Mouse (Mus musculus): Measurements from ENCODE around the gene Dbndd2.

Gene Dbndd2

GRCm38 (mm10) chr2:164453887-164454500, 31.9 kb upstream of the Dbndd2 start:
- no peak for DNase-seq (ENCODE audit: low read depth, low spot score)

GRCm38 (mm10) chr2:164454846-164455245, 31.1 kb upstream of the Dbndd2 start:
- peak; percentile 90 for DNase-seq (ENCODE audit: low read depth, low spot score)

DNA sequence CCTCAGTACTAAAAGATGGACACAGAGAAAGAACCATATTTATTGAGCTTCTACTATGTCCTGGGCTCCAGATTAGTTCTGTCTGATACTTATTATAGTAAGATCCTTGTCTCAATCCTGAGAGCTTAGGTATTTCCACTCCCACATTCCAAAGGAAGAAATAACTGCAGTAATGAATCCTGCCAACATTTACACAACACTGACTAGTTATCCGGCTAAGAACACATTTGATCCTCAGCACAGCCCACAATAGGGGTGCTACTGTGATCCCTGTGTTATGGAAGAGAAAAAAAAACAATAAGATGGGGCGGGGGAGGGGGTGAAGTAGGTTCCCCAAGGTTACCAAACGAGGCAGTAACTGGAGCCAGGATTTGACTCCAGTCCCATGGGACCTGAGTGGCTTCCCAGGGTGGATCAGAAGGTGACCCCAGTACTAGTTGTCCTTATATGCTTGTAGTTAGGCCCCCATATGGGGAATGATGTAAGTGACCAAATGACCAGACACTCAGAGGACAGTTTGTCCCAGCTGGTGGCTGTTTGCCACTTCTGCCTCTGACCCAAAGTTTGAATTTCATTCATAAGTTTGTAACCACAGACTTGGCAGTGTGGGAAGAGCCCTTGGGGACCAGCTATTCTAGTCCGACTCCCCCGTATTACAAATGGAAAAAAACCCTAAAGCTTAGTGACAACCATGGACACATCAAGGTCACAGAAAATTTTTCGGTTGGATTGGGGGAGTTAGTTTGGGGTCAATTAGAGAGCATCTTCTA, 30.3 kb upstream of the Dbndd2 start:
- DNase-seq (ENCODE audit: low read depth, low spot score): no peak

GRCm38 (mm10) chr2:164456413-164456812, 29.5 kb upstream of the Dbndd2 start:
- no peak for DNase-seq (ENCODE audit: low read depth, low spot score)

DNA sequence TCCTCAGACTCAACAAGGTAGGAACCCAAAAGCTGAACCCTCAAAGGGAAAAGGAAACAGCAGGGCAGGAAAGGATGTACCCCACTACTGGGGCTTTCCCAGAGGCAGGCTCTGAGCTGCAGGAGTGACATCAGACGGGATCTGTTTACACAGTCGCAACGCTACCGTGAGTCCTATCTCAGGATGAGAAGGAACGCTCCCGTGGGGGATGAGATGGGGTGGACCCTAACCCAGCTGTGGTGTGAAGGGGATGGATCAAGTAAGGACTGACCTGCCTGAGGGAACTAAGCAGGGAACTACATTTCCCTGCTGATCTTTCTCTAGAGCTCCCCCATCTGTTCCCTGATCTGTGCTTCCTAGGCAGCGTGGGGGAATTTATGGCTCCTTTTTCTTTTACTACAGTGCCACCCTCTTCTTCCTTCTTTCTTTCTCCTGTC, 29.0 kb upstream of the Dbndd2 start, which contains the start of gene Sys1:
Gene Sys1, plus strand, starts transcription at position 101 of the 437 bp plus-strand sequence.
- DNase-seq (ENCODE audit: low read depth, low spot score): peak; percentile 78

GRCm38 (mm10) chr2:164457942-164458341, 28.0 kb upstream of the Dbndd2 start:
- DNase-seq (ENCODE audit: low read depth, low spot score): no peak

- no peak for DNase-seq (ENCODE audit: low read depth, low spot score)
Observed at GRCm38 (mm10) chr2:164458535-164458934, 27.4 kb upstream of the Dbndd2 start.

GRCm38 (mm10) chr2:164460745-164461551, 25.0 kb upstream of the Dbndd2 start, which contains the start of gene Gm20458:
Gene Gm20458, plus strand, starts transcription at chr2:164460967.
- peak; percentile 100 for DNase-seq (ENCODE audit: low read depth, low spot score)

GRCm38 (mm10) chr2:164465161-164465560, 20.7 kb upstream of the Dbndd2 start:
- no peak for DNase-seq (ENCODE audit: low read depth, low spot score)

- no peak for DNase-seq (ENCODE audit: low read depth, low spot score)
Observed at GRCm38 (mm10) chr2:164466787-164467186, 19.1 kb upstream of the Dbndd2 start.

- peak; percentile 81 for DNase-seq (ENCODE audit: low read depth, low spot score)
Observed at GRCm38 (mm10) chr2:164470254-164470653, 15.7 kb upstream of the Dbndd2 start.

DNA sequence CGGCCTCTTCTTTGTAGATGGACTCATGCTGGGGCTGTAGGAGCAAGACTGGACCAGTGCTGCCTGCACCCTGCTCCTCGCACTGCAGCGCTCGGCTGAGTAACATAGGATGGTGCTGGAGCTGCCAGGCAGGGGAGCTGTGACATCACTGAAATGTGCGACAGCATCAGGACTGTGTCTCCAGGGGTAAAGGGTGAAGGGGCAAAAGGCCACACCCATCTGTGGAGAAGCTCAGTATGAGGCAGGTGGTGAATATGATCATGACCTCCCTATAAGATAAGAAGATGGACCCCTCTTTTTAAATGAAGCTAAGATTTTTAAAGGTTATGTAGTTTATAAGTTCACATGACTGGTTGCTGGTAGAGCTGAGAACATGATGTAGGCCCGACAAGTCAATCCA, 12.3 kb upstream of the Dbndd2 start, which contains the start of gene Trp53tg5:
Gene Trp53tg5, minus strand, starts transcription at position 101 of the 400 bp plus-strand sequence.
- DNase-seq (ENCODE audit: low read depth, low spot score): no peak

DNA sequence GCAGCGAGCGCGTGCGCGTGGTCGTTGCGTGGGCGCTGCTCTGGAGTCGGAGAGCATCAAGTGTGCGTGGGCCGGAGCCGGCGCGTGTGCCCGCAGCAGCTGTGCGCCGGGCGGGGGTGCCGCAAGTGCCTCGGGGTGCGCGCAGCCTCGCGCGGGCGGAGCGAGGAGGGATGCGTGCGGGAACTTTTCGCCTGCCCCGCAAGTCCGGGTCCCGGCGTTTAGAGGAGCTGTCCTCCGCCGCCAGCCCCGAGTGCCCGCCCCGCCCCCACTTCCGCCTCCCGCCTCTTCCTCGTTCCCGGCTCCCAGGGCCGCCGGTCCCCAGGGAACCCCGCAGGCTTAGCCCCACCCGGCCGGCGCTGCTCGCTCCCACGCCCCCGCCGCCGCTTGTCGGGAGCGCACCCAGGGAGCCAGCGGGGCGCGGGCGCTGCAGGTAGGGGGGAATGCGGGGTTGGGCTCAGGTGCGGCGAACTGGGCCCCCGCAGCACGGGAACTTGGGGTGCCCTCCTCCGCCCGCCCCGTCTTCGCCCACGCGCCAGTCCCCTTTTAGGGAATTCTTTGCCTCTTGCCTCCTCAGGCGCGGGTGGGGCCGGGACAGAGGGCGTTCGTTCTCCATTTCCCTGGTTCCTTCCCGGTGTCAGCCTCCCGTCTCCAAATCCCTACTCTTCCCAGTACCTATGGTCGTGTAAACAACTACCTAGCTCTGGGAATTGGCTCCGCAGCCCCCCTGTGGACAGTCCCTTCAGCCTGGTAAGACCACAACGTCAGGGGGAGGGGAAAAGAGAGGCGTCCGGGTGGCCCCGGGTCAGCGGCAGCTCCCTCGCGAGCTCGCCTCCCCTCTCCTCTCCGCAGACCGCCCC, 580 bp downstream of the Dbndd2 start:
- DNase-seq (ENCODE audit: low read depth, low spot score): peak; percentile 95

GRCm38 (mm10) chr2:164487115-164487527, 1.2 kb downstream of the Dbndd2 start:
- no peak for DNase-seq (ENCODE audit: low read depth, low spot score)

- peak; percentile 96 for DNase-seq (ENCODE audit: low read depth, low spot score)
Observed at GRCm38 (mm10) chr2:164487812-164488211, 1.9 kb downstream of the Dbndd2 start.

- peak; percentile 59 for DNase-seq (ENCODE audit: low read depth, low spot score)
Observed at GRCm38 (mm10) chr2:164494126-164494525, 8.2 kb downstream of the Dbndd2 start.

DNA sequence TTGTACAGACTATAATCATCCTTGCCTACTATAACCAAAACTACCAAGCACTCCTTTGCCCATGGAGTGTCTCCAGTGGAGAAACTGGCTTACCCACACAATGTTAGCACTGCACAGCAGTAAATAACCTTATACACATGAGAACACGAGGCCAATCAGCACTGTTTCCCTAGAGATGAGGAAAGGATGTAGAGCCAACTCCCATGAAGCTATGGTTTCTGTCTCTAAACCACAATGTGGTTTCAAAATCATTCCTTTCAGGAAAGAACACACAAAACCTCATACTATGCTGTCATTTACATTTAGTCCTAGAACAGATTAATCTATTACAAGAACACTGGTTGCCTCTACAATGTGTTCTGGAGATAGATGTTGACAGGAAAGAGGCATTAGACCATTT, 10.4 kb downstream of the Dbndd2 start:
- no peak for DNase-seq (ENCODE audit: low read depth, low spot score)

GRCm38 (mm10) chr2:164496847-164497690, 11.2 kb downstream of the Dbndd2 start, which contains the start of gene Pigt:
Gene Pigt, plus strand, starts transcription at chr2:164497520.
- peak; percentile 95 for DNase-seq (ENCODE audit: low read depth, low spot score)

DNA sequence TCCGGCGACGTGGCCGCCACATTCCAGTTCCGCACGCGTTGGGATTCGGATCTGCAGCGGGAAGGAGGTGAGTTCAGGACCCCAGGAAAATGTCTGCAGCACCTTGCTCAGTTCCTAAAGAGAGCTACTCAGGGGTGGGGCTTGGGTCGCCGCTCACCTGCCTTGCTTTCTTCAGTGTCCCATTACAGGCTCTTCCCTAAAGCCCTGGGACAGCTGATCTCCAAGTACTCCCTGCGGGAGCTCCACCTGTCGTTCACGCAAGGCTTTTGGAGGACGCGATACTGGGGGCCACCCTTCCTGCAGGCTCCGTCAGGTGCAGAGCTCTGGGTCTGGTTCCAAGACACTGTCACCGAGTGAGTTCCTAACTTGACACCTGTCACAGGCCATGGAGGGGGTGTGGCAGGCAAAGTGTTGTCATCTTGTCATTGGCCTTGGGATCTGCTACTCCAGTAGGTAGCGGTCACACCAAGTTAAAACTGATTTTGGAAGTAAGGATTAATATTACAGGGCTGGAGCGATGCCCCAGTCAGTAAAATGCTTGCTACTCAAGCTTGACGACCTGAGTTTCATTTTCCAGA, 11.9 kb downstream of the Dbndd2 start:
- DNase-seq (ENCODE audit: low read depth, low spot score): no peak

- DNase-seq (ENCODE audit: low read depth, low spot score): no peak
Observed at GRCm38 (mm10) chr2:164499317-164499716, 13.4 kb downstream of the Dbndd2 start.

Measured in brain, adult 2 months (tissue).